Mouse (Mus musculus) myocyte (in vitro differentiated cells): ENCODE measurements around the gene Rab1a.

Experiments
- E2F4 ChIP-seq: IDR thresholded peaks from one replicate; pipeline ENCODE4 v1.6.1; 2011; ENCODE audit warnings: mild to moderate bottlenecking, control low read depth, moderate library complexity; ENCODE audit not compliant: insufficient read depth
- MYOD1 ChIP-seq, 3 experiments: IDR thresholded peaks; one replicate each; pipeline ENCODE4 v1.6.1; 2011; ENCODE audit warnings: control low read depth in 2 of 3, low read depth in 2 of 3, mild to moderate bottlenecking in 2 of 3, moderate library complexity in 1 of 3; ENCODE audit not compliant: insufficient read length in 2 of 3, control insufficient read depth in 1 of 3
- MYOG ChIP-seq, 3 experiments: IDR thresholded peaks; one replicate each; pipeline ENCODE4 v1.6.1; 2011; ENCODE audit warnings: control low read depth in 2 of 3, low read depth in 2 of 3, mild to moderate bottlenecking in 2 of 3; ENCODE audit not compliant: insufficient read length in 2 of 3, control insufficient read depth in 1 of 3, insufficient read depth in 1 of 3
- POLR2A ChIP-seq: IDR thresholded peaks from one replicate; pipeline ENCODE4 v1.6.1; 2011; ENCODE audit warnings: low read depth, mild to moderate bottlenecking, control low read depth, moderate library complexity; ENCODE audit not compliant: insufficient read length
- POLR2AphosphoS2 ChIP-seq: IDR thresholded peaks from one replicate; pipeline ENCODE4 v1.6.1; 2011; ENCODE audit warnings: low read depth, control low read depth; ENCODE audit not compliant: insufficient read length
- REST ChIP-seq: IDR thresholded peaks from one replicate; pipeline ENCODE4 v1.6.1; 2011; ENCODE audit warnings: mild to moderate bottlenecking, control low read depth, moderate library complexity; ENCODE audit not compliant: insufficient read depth, insufficient read length
- SRF ChIP-seq: IDR thresholded peaks from one replicate; pipeline ENCODE4 v1.6.1; 2011; ENCODE audit warnings: low read depth; ENCODE audit not compliant: control insufficient read depth, insufficient read length
- TCF12 ChIP-seq: IDR thresholded peaks from one replicate; pipeline ENCODE4 v1.6.1; 2011; ENCODE audit warnings: mild to moderate bottlenecking, control low read depth; ENCODE audit not compliant: poor library complexity, insufficient read depth, severe bottlenecking
- USF1 ChIP-seq: IDR thresholded peaks from one replicate; pipeline ENCODE4 v1.6.1; 2011; ENCODE audit warnings: low read depth, mild to moderate bottlenecking, control low read depth, moderate library complexity

- no peak for TF ChIP-seq POLR2A
- TF ChIP-seq TCF12, result no peak
- TF ChIP-seq E2F4, result no peak
- TF ChIP-seq POLR2AphosphoS2, result no peak
- no peak for TF ChIP-seq REST
- no peak for TF ChIP-seq USF1
- TF ChIP-seq MYOD1 (IDR thresholded peaks at IDR 0.05; ENCODE audit: control insufficient read depth in 1 of 3, insufficient read length in 2 of 3, low read depth in 2 of 3), result no peak
- TF ChIP-seq SRF, result no peak
- no peak for TF ChIP-seq MYOG (IDR thresholded peaks at IDR 0.05; ENCODE audit: control insufficient read depth in 1 of 3, insufficient read depth in 1 of 3, insufficient read length in 2 of 3, low read depth in 2 of 3)
Observed at GRCm38 (mm10) chr11:20253088-20253487, 51.9 kb downstream of the Rab1a start.
